Mouse (Mus musculus) liver, postnatal 0 days (tissue): ENCODE measurements around the gene Crybb1.

Experiments
- CTCF ChIP-seq: sonication (generic); IDR thresholded peaks from 2 replicates; pipeline ENCODE4 v1.5.1; 2016; ENCODE audit warnings: antibody characterized with exemption, low read depth
- EP300 ChIP-seq: IDR thresholded peaks from 2 replicates; pipeline ENCODE4 v1.6.1; 2016; ENCODE audit warnings: antibody characterized with exemption, low read depth, mild to moderate bottlenecking

DNA sequence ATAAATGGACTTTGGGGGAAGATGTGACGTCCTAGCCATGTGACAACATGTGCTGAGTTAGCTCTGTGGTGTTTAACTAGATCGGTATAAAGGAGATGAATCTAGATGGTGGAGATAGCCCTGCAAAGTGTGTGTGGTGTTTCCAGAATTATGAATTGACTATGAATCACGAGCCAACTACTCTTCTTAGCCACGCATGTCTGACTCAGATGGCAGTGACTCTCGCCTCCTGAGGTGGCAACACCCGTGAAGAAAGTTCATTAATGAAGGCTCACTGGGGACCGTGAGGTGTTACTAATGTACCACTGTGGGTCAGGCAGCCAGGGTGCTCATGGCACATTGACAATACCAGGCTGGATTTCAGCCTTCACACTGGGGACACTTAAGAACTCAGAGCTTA lies 8.5 kb downstream of the Crybb1 start:
- TF ChIP-seq CTCF (no peak), EP300 (no peak)
